Mouse (Mus musculus) brown adipose tissue, adult 24 weeks (tissue): ENCODE data around the gene Ech1. TPM values are rescaled to one million over a fixed set of nuclear protein-coding genes. Genes with fewer than 3 reads are reported as not detected.

Experiments used
- H3K27ac ChIP-seq: fragments of 200-500 bp; replicated peaks from 2 replicates; pipeline ENCODE4 v1.5.1; 2012; ENCODE audit warnings: low read depth, mild to moderate bottlenecking, low read length
- H3K4me1 ChIP-seq: fragments of 200-500 bp; 2 replicates; pipeline ENCODE4 v1.6.1; 2012; ENCODE audit warnings: low read length, mixed read lengths; ENCODE audit not compliant: control insufficient read depth, insufficient read depth, insufficient read length
- H3K4me3 ChIP-seq: fragments of 200-500 bp; 2 replicates; pipeline ENCODE4 v1.5.1; 2012; ENCODE audit warnings: low read depth, mild to moderate bottlenecking, low read length, moderate library complexity; ENCODE audit not compliant: insufficient read depth
- polyA plus RNA-seq: library from polyadenylated mRNA; stranded (reverse); fragments of >200 nt; gene quantifications from 2 replicates; pipeline ENCODE4 v1.2.4, GENCODE M21; 2012; ENCODE audit not compliant: missing spikeins, insufficient read depth, insufficient read length

The Ech1 gene
- polyA plus RNA-seq, 1 experiment, result 3,379 TPM

GRCm38 (mm10) chr7:28810107-28811066 lies 14.6 kb upstream of the Ech1 start:
- H3K27ac ChIP-seq, result peak overlapping the region; percentile 97
- peaks cover 20% of the 10 kb centered on the region for H3K4me1 ChIP-seq

GRCm38 (mm10) chr7:28811228-28811627 lies 13.8 kb upstream of the Ech1 start:
- Histone ChIP-seq H3K4me1 (peaks cover 22% of the 10 kb centered on the region), H3K27ac (peak overlapping the region; percentile 92), H3K4me3 (peak overlapping the region; percentile 75)

More at GRCm38 (mm10) chr7:28810107-28811066, 14.6 kb upstream of the Ech1 start:
- peak overlapping the region; percentile 75 for H3K4me3 ChIP-seq

GRCm38 (mm10) chr7:28811640-28812275 lies 13.3 kb upstream of the Ech1 start:
- H3K4me1 ChIP-seq, result peaks cover 22% of the 10 kb centered on the region
- H3K27ac ChIP-seq, result peak overlapping the region; percentile 92
- peak overlapping the region; percentile 75 for H3K4me3 ChIP-seq

- H3K4me3 ChIP-seq, result peak overlapping the region; percentile 75
- H3K27ac ChIP-seq, result peak overlapping the region; percentile 92
- peaks cover 24% of the 10 kb centered on the region for H3K4me1 ChIP-seq
Measured at GRCm38 (mm10) chr7:28812436-28812835, 12.6 kb upstream of the Ech1 start.

GRCm38 (mm10) chr7:28812949-28813348 lies 12.1 kb upstream of the Ech1 start:
- Histone ChIP-seq H3K4me3 (peak overlapping the region; percentile 75), H3K27ac (peak overlapping the region; percentile 92), H3K4me1 (peaks cover 24% of the 10 kb centered on the region)

GRCm38 (mm10) chr7:28814306-28815034 lies 10.5 kb upstream of the Ech1 start:
- peak overlapping the region; percentile 14; the same call in 1 of the 2 replicates for H3K27ac ChIP-seq
- H3K4me1 ChIP-seq, result peaks cover 21% of the 10 kb centered on the region

GRCm38 (mm10) chr7:28815230-28815629 lies 9.8 kb upstream of the Ech1 start:
- peaks cover 26% of the 10 kb centered on the region for H3K4me1 ChIP-seq
- no peak overlapping the region for H3K4me3 ChIP-seq
- no peak overlapping the region; the same call in 1 of the 2 replicates for H3K27ac ChIP-seq

More at GRCm38 (mm10) chr7:28814306-28815034, 10.5 kb upstream of the Ech1 start:
- H3K4me3 ChIP-seq, result no peak overlapping the region

GRCm38 (mm10) chr7:28816201-28816600 lies 8.8 kb upstream of the Ech1 start:
- Histone ChIP-seq H3K27ac (0 out of 2 replicates have a peak overlapping the region, but pooled peaks have one; percentile 2), H3K4me1 (peaks cover 34% of the 10 kb centered on the region), H3K4me3 (no peak overlapping the region)

- H3K4me1 ChIP-seq, result peaks cover 37% of the 10 kb centered on the region
- H3K4me3 ChIP-seq, result no peak overlapping the region
- H3K27ac ChIP-seq, result no peak overlapping the region
Measured at GRCm38 (mm10) chr7:28816920-28817319, 8.1 kb upstream of the Ech1 start.

- H3K27ac ChIP-seq, result no peak overlapping the region
- H3K4me3 ChIP-seq, result no peak overlapping the region
- peaks cover 34% of the 10 kb centered on the region for H3K4me1 ChIP-seq
Measured at GRCm38 (mm10) chr7:28817524-28817923, 7.5 kb upstream of the Ech1 start.

GRCm38 (mm10) chr7:28817957-28818356 lies 7.1 kb upstream of the Ech1 start:
- peaks cover 34% of the 10 kb centered on the region for H3K4me1 ChIP-seq
- H3K27ac ChIP-seq, result no peak overlapping the region; the same call in 1 of the 2 replicates
- H3K4me3 ChIP-seq, result no peak overlapping the region

GRCm38 (mm10) chr7:28818436-28818835 lies 6.6 kb upstream of the Ech1 start:
- no peak overlapping the region for H3K4me3 ChIP-seq
- H3K27ac ChIP-seq, result no peak overlapping the region; the same call in 1 of the 2 replicates
- peaks cover 33% of the 10 kb centered on the region for H3K4me1 ChIP-seq

GRCm38 (mm10) chr7:28818861-28819452 lies 6.1 kb upstream of the Ech1 start:
- Histone ChIP-seq H3K4me1 (peaks cover 30% of the 10 kb centered on the region), H3K4me3 (no peak overlapping the region), H3K27ac (peak overlapping the region; percentile 17; the same call in 1 of the 2 replicates)

- peak overlapping the region; percentile 58 for H3K27ac ChIP-seq
- peaks cover 30% of the 10 kb centered on the region for H3K4me1 ChIP-seq
- no peak overlapping the region for H3K4me3 ChIP-seq
Measured at GRCm38 (mm10) chr7:28819571-28819970, 5.4 kb upstream of the Ech1 start.
